Mouse (Mus musculus) hindlimb bud, embryonic 11.5 days (tissue): ENCODE measurements around the gene Lrrc51.
"Not testable (repeated sequence)": the region's sequence is repeated elsewhere in the genome, so short reads cannot be mapped to it uniquely, and the experiment has no call there.

ENCODE experiments used
- DNase-seq: peaks from one replicate; pipeline ENCODE4 v3.0.0-alpha.2; 2012; ENCODE audit warnings: low read depth, low spot score; ENCODE audit errors: extremely low spot score

Lrrc51 gene

DNA sequence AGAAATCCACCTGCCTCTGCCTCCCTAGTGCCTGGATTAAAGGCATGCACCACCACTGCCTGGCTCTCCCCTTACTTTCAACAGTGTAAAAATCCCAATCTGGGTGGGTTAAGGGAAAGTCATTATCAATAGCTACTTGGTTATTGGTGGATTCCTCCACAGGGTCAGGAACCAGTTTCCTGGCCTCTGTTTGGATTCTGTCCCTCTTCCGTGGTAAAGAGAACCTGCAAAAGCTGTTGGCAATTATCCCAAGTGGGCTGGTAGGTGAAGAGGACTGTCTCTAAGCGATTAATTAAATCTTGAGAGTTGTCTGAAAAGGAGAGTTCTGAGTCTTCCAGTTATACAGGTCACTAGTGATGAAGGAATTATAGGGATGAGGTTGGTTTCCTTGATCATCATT, 4.7 kb upstream of the Lrrc51 start:
- DNase-seq = no peak

DNA sequence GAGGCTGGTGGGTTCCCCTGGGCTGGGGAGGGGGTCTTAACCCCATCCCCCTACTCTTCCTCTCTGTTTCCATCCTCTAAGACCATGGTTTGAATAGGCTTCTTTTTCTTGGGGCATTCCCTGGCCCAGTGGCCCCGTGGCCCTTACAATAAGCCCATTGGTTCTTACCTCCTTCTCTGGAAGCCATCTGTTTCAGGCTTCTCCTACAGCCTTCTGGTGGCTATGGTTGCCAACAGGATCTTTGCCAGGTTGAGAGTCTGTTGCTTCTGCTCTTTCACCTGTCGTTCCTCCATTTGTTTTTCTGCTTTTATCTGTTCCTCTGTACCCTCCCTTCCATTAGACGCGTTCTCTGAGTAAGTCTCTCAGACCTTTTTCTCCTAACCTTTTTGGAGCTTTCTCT, 3.9 kb upstream of the Lrrc51 start:
- no peak for DNase-seq

DNA sequence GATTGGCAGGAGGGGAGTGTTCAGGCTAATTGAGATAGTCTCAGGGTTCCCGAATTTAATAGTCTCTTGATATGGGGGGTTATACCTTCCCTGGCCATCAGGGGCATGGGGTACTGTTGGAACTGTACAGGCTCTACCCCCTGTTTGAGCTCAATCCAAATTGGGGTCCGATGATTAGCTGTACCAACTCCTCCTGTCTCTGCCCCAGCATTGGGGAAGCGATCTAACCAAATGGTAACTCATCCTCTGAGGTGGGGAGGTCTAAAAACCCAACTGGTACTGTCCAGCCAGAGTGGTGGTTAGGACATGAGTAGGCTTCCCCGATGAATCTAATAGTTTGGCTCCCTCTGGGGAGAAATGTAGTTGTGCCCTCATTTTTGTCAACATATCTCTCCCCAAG, 3.3 kb upstream of the Lrrc51 start:
- no peak for DNase-seq

DNA sequence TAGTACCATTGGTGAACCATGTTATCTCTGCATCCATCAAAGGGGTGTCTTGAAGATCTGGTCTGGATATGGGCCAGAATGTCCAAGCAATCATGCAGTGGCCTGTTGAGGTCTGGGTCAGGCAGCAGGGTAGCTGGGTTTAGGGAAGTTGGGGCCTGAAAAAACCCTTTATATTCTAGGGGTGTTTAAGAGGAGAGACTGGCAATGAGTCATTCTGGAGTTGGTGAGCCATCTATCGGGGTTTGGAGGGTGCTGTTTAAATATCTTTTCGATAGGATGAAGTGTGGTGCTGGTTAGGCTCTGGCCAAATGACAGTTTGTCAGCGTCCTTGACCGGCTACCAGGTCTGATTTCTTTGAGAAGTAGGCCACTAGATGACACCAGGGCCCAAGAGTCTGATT, 2.3 kb upstream of the Lrrc51 start:
- no peak for DNase-seq

DNA sequence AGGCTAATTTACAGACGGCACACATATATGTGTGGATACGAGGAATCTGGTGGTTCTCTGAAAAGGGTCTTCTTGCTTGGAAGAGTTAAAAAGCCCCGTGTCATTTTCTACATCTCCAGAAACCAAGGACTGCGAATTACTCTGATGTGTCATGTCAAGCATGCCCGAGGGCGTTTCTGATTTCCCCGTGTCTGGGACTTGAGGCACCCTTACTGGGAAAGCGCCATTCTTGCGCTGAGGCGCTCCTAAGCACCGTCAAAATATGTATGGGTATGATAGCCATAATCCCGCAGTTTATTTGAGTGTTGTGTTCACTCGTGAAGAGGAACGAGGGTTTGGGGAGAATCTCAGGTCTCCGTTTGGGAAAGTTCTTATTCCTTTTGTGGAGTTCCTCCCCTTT, 395 bp downstream of the Lrrc51 start:
- no peak for DNase-seq

DNA sequence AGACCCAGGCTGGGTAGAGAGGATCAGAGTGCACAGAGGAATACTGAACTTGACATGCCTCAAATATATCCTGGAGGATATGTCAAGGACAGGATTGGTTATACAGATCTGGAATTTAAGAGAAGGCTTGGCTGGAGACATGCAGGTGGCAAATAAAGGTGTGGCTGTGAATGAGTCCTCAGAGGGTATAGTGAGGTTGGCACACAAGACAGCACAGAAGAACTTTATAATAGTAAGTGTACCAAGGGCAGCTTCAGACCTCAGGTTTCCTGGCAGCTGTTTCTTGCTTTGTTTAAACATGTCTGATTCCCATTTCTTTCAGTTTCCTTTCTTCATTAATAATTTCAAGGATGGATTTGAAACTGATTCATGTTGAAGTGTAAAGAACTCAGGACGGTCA, 1.1 kb downstream of the Lrrc51 start:
- DNase-seq = no peak

DNA sequence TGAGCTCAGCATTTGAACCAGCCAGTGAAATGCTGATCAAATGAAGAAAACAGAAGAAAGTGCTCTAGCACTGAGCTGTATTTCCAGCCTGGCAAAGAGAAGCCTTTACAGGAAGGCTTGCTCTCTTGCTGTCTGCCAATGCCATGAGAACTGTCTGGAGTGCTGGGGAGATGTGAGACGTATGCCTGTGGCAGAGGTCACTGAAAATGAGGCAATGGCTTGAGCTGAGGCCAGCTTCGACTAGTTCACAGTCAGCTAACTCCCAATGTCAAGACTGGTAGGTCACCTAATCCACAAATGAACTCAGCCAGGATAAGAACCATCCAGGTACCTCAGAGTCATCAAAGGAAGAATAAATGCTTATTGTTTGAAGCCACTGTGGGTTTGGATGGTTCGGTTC, 5.6 kb downstream of the Lrrc51 start:
- DNase-seq = no peak

DNA sequence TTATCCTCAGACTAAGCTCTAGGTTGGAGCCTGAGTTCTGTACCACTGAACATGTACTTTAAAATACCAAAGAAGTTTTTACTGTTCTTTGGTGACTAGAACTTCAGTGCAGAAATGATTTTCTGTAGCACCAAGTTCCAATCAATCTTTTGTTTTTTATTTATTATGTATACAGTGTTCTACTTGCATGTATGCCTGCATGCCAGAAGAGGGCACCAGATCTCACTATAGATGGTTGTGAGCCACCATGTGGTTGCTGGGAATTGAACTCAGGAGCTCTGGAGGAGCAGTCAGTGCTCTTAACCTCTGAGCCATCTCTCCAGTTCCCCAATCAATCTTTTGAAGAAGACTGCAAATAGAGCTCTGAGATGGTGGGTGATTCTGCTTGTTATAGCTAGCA, 7.8 kb downstream of the Lrrc51 start:
- DNase-seq = not testable (repeated sequence)

DNA sequence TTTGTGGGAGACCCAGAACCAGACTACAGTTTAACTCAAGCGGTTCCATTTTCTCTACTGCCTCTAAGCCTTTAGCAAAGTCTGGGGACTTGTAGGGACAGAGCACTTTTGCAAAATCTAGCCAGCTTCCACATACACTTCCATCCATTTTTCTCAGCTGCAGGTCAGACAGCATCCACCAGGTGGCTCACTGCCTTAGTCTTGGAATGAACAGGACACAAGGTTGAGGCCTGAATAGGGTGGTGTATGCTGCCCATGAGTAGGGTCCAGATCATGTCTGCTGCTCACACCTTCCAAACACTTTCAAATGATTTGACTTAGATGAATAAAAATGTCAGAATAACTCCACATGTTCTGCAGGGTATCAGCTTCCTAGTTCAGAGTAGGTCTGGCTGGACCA, 15.6 kb downstream of the Lrrc51 start:
- DNase-seq = no peak

DNA sequence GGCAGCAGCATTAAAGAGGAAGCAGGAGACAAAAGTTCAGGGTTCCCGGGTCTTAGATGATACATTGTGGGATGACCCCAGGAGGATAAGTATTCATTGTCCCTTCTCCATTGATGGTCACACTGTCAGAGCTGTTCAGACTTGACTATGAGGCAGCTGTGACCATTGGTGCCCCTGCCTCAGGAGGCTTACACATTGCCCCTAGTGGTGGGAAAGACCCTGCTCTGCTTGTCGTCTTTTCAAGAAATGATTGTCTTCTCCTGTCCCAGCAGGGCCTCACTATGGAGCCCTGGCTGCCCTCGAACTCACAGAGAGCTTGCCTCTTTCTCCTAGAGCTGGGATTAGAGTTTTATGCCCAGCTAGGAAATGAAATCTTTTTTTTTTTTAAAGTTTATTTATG, 21.7 kb downstream of the Lrrc51 start:
- DNase-seq = no peak

DNA sequence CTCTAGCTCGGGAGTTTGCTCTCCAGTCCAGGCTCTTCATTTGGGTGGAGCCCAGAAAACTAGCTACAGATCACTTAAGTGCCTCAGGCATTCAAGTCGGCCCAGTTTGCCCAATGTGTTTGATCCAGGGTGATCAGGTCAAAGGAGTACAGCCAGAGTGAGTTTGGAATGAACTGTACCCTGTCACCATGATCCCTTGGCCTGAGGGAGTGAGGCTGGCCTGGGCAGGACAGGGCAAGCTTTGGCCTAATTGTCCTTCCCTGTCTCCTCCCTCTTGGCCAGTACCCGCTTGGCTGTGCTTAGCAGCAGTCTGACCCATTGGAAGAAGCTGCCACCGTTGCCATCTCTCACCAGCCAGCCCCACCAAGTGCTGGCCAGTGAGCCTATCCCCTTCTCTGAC, 23.6 kb downstream of the Lrrc51 start:
- DNase-seq = no peak

DNA sequence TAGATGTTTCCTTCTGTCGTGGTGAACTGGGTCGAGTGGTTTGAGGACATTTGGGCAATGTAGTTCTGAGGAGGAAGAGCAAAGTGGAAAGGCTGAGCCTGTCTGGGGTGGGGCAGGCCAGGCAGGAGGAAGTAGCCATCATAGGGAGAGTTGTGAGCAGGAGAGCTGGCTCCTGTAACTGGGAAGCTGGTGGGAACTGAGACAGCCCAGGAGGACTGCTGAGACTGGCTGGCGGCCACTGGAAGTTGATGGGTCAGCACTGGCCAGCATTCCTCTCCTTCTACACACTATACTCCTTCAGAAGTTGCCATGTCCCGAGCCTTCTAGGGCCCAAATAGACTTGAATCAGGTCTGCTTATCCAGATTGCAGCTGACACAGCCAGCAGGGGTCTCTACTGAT, 25.3 kb downstream of the Lrrc51 start:
- no peak for DNase-seq

DNA sequence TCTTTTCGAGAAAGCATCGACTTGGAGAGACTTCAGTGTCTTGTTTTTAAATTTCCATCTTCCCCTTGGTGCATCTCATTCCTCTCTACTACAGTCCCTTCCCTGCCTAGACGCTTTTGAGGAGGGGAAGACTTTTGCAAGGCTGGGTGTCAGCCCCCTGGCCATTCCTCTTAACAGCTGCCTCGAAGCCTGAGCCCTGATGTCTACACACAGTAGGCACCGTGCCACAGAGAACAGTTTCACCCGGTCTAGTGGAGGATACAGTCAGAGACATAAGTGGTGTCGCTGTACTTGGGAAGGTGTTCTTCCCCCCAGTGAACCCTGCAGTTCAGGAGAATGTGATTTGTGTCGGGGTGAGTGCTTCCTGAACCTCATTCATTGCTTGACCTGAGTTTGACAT, 27.0 kb downstream of the Lrrc51 start:
- DNase-seq = no peak

DNA sequence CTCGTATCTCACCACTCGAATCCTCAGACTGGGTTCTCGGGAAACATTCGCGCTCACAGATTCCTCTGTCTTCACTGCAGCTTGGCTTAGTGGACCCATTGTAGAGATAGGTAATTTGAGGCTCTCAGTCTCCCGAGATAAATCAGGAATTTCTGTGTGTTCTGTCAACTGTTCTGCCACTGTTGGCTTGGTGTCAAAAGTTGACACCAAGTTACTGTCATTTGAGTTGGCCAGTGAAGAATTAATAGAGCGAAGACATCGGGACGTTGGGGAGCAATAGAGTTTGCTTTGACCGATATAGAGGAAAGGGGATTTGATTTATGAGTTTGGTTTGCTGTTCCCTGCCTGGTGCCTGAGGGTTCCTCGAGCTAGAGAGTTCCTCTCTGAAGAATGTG, 27.4 kb downstream of the Lrrc51 start, which contains the start of gene Tomt:
Gene Tomt, minus strand, starts transcription at position 73 of the 395 bp plus-strand sequence.
- DNase-seq = peak; percentile 24

DNA sequence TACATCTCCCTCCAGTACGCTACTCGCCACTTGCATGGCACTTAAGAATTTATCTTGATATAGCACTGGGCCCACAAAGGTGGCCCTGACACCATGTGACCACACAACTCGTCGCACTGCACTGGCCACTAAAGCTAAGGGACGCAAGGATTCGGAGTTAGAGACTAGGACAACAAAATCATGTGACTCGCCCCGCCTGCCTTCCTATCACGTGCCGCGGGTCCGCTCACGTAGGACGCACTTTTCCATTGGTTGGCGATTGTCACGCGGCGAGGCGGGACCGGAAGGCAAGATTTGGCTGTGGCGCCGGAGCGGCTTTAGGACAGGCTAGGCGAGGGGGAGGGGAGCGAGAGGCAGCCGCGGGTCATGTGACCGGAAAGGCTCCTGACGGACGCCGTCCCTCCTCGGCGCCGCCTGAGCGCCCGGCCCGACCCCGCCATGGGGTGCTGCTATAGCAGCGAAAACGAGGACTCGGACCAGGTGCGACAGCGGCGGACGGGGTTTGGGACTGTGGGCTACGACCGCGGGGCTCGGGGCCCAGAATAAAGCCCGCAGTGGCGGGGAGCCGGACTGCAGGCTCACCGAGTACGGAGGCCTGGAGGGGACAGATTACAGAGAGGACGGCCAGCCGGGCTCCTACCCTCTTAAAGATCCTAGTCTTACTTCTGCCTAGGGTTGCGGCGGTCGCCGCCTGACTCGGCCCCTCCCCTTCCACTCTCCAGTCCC, 28.0 kb downstream of the Lrrc51 start, which contains the start of gene Lamtor1:
Gene Lamtor1, plus strand, starts transcription at position 344 of the 726 bp plus-strand sequence.
- DNase-seq = peak; percentile 95

DNA sequence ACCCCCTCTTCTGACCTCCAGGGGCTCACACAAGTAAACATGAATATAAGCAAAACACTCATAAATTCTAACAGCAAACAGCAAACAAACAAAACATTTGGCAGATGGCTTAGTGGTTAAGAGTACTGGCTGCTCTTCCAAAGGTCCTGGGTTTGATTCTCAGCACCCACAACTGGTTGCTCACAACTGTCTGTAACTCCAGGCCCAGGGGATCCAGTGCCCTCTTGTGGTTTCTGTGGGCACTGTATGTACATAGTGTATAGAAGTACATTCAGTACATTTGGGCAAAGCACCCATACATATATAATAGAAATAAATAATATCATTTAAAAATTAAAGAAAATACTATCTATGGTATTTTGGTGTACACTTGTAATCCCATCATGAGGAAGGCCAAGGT, 30.8 kb downstream of the Lrrc51 start:
- no peak for DNase-seq

DNA sequence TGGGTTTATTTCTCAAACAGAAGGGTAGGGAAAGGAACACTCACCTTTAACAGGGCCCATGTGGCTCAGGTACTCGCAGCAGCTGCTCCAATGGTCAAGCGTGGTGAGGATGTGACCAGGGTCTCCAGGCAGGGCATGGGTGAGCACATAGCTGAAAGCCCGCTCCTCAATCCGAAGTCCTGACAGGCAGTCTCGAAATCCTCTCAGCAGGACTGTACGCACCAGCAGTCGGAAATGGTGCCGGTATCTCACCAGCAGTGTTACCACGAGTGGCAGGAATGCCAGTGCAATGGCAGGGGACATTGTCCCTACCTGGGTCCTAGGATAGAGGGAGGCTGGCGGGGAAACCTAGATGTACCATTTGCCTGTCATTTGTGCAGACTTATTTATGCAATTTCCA, 31.7 kb downstream of the Lrrc51 start:
- no peak for DNase-seq

DNA sequence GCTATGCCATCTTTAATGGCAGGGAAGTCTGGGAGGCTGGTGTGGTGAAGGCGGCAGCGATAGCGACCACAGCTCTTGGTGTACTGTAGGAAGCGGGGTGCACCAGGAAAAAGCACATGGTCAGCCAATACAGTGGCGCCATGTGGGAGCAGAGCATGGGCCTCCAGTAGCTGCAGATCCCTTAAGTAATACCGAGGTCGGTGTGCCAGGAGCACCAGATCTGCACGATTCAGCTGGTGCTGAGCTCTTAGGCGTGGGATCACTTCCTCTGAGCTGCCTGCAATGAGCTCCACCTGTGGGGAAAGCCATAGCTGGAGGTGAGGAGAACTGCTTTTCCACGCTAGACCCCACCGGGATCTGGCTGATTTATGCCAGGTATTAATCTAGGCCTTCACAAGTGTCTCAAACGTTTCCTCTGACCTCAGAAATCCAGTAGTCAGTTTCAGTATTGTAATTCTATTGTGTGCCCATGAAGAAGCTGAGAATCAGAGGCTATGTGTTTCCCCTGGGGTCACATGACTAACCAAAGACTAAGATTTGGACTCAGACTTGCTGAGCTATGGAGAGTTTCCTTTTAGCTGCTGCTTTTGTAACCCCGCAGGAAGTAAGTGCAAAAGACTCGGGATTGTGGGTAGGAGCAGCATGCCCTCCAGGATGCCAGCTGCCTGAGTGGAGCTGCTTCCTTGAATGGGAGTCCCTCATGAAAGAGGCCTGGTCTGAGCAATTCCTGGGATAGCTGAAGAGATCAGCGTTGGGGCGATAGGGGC, 33.2 kb downstream of the Lrrc51 start:
- DNase-seq = no peak

DNA sequence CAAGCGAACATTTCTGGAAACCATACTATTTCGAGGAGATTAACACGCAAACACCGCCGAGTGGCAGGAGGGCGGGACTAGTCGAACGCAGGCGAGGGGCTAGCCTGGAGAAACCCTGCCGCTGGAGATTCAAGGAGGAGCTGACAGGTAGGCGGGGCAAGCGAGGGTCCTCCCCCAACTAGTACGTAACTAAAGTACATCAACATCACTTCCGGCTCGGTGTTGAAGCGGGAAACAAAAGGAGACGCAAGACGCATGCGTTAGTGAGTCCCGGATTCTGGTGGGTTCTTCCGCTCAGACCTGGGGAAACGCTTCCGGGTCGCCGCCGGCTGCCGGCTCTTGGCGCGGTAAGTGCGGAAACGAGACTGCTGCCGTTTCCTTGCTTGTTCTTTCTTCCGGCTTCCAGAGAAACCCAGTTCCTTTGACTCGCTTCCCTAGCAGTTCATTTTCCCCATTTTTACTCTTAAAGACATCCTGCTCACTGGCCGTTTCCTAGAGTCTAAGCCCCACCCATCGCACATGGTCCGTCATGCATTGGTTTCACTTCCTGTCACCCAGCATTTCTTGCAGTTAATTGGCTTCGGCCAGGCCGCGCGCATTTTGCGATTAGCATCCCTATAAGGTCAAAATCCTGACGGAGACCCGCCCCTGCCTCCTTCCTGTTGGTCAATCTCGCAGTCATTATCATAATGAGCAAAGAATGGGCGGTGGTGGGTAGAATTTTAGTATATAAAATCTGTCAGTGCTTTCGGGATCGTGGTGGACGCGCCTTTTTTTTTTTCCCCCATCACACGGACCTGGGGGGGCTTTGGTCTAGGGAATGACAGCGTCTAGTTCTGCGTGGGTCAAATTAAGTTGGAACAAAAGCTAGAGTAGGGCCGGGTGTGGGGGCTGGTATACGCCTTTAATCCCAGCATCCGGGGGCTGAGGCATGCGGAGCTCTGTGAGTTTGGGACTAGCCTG, 37.3 kb downstream of the Lrrc51 start:
- peak; percentile 98 for DNase-seq

DNA sequence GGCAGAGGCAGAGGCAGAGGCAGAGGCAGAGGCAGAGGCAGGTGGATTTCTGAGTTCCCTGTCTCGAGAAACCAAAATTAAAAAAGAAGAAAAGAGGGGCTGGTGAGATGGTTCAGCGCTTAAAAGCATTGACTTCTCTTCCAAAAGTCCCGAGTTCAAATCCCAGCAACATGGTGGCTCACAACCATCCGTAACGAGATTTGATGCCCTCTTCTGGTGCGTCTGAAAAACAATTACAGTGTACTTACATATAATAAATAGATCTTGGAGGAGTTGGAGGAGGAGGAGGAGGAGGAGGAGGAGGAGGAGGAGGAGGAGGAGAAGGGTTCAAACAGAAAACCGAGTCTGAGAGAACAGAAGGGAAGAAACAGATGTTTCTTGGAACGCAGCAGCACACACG, 38.0 kb downstream of the Lrrc51 start:
- no peak for DNase-seq

DNA sequence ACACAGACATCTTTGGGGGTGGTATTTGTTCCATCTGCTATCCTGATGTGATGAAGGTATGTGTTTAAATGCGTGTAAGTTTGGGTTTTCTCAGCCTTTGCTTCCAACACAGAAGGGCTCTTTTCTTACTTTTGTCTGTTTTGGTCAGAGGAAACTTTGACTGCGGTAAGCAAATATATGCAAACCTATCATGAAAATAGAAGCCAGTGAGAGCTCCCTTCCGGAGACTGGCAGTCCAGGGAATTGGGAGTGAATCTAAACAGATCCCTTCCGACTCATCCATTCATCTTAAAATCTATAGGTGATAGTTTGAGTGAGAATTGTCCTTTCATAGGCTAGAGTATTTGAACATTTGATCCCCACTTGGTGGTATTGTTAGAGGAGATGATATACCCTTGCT, 45.2 kb downstream of the Lrrc51 start:
- DNase-seq = no peak
